Mouse (Mus musculus): ENCODE results near the gene Tmtc1. TPM values are rescaled to one million over a fixed set of nuclear protein-coding genes. Genes with fewer than 3 reads are reported as not detected.
A peak's percentile ranks its signal among the peaks of the same experiment; 100 is the strongest.

Tmtc1 gene
- polyA plus RNA-seq, 1 experiment from 2014 or later, result 2.2 TPM

DNA sequence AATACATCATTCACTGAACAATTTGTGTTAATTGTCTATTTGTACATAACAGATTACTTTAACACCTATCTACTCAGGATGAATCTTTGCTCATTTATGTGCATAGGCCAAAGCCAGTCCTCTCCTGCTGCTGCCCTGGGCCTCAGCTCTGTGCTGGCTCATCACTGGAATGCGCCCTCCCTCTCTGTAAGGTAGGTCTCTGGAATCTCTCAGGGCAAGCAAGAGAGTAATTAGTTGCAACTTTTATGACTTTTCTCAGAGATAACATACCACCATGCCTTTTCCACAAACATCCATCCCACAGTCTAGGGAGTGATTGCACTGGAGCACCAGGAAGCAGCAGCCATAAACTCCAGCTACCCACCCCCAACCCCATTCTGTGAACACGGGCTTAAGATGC is 70.7 kb downstream of the Tmtc1 start:
- no peak for DNase-seq (ENCODE audit: low spot score)
- no peak overlapping the region for H3K4me3 ChIP-seq (ENCODE audit: low read depth, low read length)
- 62% methylated on average over 2 of the region's 2 CpGs for WGBS
- H3K9ac ChIP-seq (replicated peaks; ENCODE audit: low read depth), result no peak overlapping the region
- H3K27ac ChIP-seq (ENCODE audit: low read length), result no peak overlapping the region
- H3K9me3 ChIP-seq (ENCODE audit: low read length), result no peaks in the 10 kb centered on the region
- ATAC-seq, result no peak
- H3K36me3 ChIP-seq (ENCODE audit: insufficient read depth, low read length), result no peaks in the 10 kb centered on the region
- no peak overlapping the region for H3K4me2 ChIP-seq (replicated peaks; ENCODE audit: low read depth, low read length)
- no peaks in the 10 kb centered on the region for H3K27me3 ChIP-seq (replicated peaks; ENCODE audit: insufficient read depth, low read length)
- H3K4me1 ChIP-seq (ENCODE audit: insufficient read depth, low read depth, low read length), result no peaks in the 10 kb centered on the region
- TF ChIP-seq CTCF (IDR thresholded peaks at IDR 0.05), result no peak
- TF ChIP-seq EP300 (IDR thresholded peaks at IDR 0.05), result no peak

GRCm38 (mm10) chr6:148371223-148371622 is 73.0 kb downstream of the Tmtc1 start:
- no peak overlapping the region for H3K4me3 ChIP-seq (ENCODE audit: low read depth, low read length)
- TF ChIP-seq EP300 (IDR thresholded peaks at IDR 0.05), result no peak
- TF ChIP-seq CTCF (IDR thresholded peaks at IDR 0.05), result peak; percentile 51
- no peak overlapping the region for H3K27ac ChIP-seq (ENCODE audit: low read length)
- no peak overlapping the region for H3K9ac ChIP-seq (replicated peaks; ENCODE audit: low read depth)
- H3K9me3 ChIP-seq (ENCODE audit: low read length), result no peaks in the 10 kb centered on the region
- ATAC-seq, result no peak
- H3K4me2 ChIP-seq (replicated peaks; ENCODE audit: low read depth, low read length), result no peak overlapping the region
- no peaks in the 10 kb centered on the region for H3K4me1 ChIP-seq (ENCODE audit: insufficient read depth, low read depth, low read length)
- H3K27me3 ChIP-seq (replicated peaks; ENCODE audit: insufficient read depth, low read length), result no peaks in the 10 kb centered on the region
- DNase-seq (ENCODE audit: low spot score), result no peak
- no peaks in the 10 kb centered on the region for H3K36me3 ChIP-seq (ENCODE audit: insufficient read depth, low read length)

- no peak overlapping the region for H3K4me3 ChIP-seq (ENCODE audit: low read depth, low read length)
- no peaks in the 10 kb centered on the region for H3K36me3 ChIP-seq (ENCODE audit: insufficient read depth, low read length)
- WGBS, result 52% methylated on average over 4 of the region's 4 CpGs
- no peak overlapping the region for H3K9ac ChIP-seq (replicated peaks; ENCODE audit: low read depth)
- TF ChIP-seq CTCF (IDR thresholded peaks at IDR 0.05), result no peak
- no peak for TF ChIP-seq EP300 (IDR thresholded peaks at IDR 0.05)
- ATAC-seq, result no peak
- no peaks in the 10 kb centered on the region for H3K27me3 ChIP-seq (replicated peaks; ENCODE audit: insufficient read depth, low read length)
- H3K4me2 ChIP-seq (replicated peaks; ENCODE audit: low read depth, low read length), result no peak overlapping the region
- no peak for DNase-seq (ENCODE audit: low spot score)
- H3K27ac ChIP-seq (ENCODE audit: low read length), result no peak overlapping the region
- no peaks in the 10 kb centered on the region for H3K9me3 ChIP-seq (ENCODE audit: low read length)
- H3K4me1 ChIP-seq (ENCODE audit: insufficient read depth, low read depth, low read length), result no peaks in the 10 kb centered on the region
Observed at GRCm38 (mm10) chr6:148367094-148367539, 77.1 kb downstream of the Tmtc1 start.

DNA sequence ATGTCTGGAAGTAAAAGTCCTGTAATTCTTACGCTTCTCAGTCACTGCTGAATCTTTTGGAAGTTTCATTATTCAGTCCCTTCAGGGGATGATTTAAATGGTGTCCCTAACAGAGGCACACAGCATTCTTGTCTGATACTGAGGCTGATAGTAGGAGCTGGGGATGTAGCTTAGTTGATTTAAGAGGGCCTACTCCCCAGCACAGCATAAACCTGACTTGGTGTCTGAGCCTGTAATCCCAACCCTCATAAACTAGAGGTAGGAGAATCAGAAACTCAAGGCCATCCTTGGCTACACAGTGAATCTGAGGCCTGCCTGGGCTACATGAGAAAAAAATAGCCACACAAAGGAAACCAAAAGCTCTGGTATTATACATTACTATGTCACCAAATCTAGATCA is 77.6 kb downstream of the Tmtc1 start:
- no peaks in the 10 kb centered on the region for H3K36me3 ChIP-seq (ENCODE audit: insufficient read depth, low read length)

DNA sequence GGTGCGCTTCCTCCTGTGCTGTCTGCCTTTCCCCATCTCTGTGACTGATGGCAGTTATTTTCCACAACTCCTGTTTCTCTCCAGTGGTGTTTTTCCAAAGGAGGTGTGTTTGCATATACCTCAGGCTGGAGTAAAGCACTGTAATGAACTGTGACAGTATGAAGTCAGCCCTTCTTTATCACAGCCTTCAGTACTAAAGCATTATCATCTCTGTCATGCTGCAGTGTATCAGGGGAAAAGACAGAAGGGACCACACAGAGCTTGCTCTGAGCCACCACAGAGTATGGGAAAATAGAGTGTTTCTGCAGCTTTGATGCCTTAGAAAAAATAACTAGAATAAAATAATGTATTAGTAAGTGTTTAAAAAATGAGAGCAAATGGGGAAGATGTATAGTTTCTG is 81.0 kb downstream of the Tmtc1 start:
- Histone ChIP-seq H3K36me3 (ENCODE audit: insufficient read depth, low read length) (no peaks in the 10 kb centered on the region), H3K27me3 (replicated peaks; ENCODE audit: insufficient read depth, low read length) (no peaks in the 10 kb centered on the region), H3K9ac (replicated peaks; ENCODE audit: low read depth) (no peak overlapping the region), H3K9me3 (ENCODE audit: low read length) (no peaks in the 10 kb centered on the region), H3K4me2 (replicated peaks; ENCODE audit: low read depth, low read length) (no peak overlapping the region), H3K4me3 (ENCODE audit: low read depth, low read length) (no peak overlapping the region), H3K4me1 (ENCODE audit: insufficient read depth, low read depth, low read length) (no peaks in the 10 kb centered on the region), H3K27ac (ENCODE audit: low read length) (no peak overlapping the region)
- TF ChIP-seq EP300 (IDR thresholded peaks at IDR 0.05), result no peak
- no peak for TF ChIP-seq CTCF (IDR thresholded peaks at IDR 0.05)
- DNase-seq (ENCODE audit: low spot score), result no peak
- whole genome bisulfite sequencing, result 50% methylated on average over 1 of the region's 1 CpGs
- no peak for ATAC-seq

More for the DNA sequence above, 77.6 kb downstream of the Tmtc1 start:
- WGBS, result 92% methylated on average over 1 of the region's 1 CpGs
- H3K4me3 ChIP-seq (ENCODE audit: low read depth, low read length), result no peak overlapping the region
- no peak overlapping the region for H3K9ac ChIP-seq (replicated peaks; ENCODE audit: low read depth)
- H3K27ac ChIP-seq (ENCODE audit: low read length), result no peak overlapping the region
- DNase-seq (ENCODE audit: low spot score) (no peak), ATAC-seq (no peak)
- no peaks in the 10 kb centered on the region for H3K9me3 ChIP-seq (ENCODE audit: low read length)
- TF ChIP-seq CTCF (IDR thresholded peaks at IDR 0.05) (no peak), EP300 (IDR thresholded peaks at IDR 0.05) (no peak)
- no peaks in the 10 kb centered on the region for H3K4me1 ChIP-seq (ENCODE audit: insufficient read depth, low read depth, low read length)
- no peaks in the 10 kb centered on the region for H3K27me3 ChIP-seq (replicated peaks; ENCODE audit: insufficient read depth, low read length)
- H3K4me2 ChIP-seq (replicated peaks; ENCODE audit: low read depth, low read length), result no peak overlapping the region

- Histone ChIP-seq H3K4me3 (ENCODE audit: low read depth, low read length) (no peak overlapping the region), H3K27me3 (replicated peaks; ENCODE audit: insufficient read depth, low read length) (no peaks in the 10 kb centered on the region), H3K9ac (replicated peaks; ENCODE audit: low read depth) (no peak overlapping the region), H3K4me1 (ENCODE audit: insufficient read depth, low read depth, low read length) (no peaks in the 10 kb centered on the region), H3K4me2 (replicated peaks; ENCODE audit: low read depth, low read length) (no peak overlapping the region), H3K9me3 (ENCODE audit: low read length) (no peaks in the 10 kb centered on the region), H3K27ac (ENCODE audit: low read length) (no peak overlapping the region), H3K36me3 (ENCODE audit: insufficient read depth, low read length) (no peaks in the 10 kb centered on the region)
- no peak for DNase-seq (ENCODE audit: low spot score)
- TF ChIP-seq CTCF (IDR thresholded peaks at IDR 0.05) (no peak), EP300 (IDR thresholded peaks at IDR 0.05) (no peak)
- WGBS, result 56% methylated on average over 3 of the region's 3 CpGs
- no peak for ATAC-seq
Observed at GRCm38 (mm10) chr6:148362475-148362874, 81.7 kb downstream of the Tmtc1 start.

DNA sequence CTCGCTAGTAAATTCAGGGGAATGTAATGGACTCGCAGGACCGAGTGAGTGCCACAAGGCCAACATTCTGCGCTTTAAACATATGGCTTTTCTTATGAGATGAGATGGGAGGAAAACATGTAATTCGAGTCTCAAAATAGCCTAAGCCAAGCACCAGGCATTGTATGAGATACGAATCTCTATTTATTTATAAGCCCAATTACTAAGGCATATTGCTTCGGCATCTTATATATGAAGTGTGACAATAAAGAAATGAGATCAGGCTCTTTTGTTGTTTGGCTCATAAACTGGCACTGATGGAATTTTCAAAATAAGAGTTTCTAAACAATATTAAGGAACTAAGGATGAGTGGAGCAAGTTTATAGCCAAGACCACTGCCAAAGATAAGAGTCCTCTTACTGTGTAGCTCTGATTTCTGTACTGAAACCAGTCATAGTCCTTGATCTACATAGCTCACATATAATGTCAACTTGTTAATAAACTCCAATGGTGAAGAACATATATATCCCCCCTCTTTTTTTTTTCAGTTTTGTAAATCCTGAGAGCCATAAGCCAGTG is 84.8 kb downstream of the Tmtc1 start:
- 0 out of 2 replicates have a peak overlapping the region, but pooled peaks have one; percentile 17 for H3K27ac ChIP-seq (ENCODE audit: low read length)
- H3K36me3 ChIP-seq (ENCODE audit: insufficient read depth, low read length), result no peaks in the 10 kb centered on the region
- WGBS, result 61% methylated on average over 7 of the region's 7 CpGs
- H3K9me3 ChIP-seq (ENCODE audit: low read length), result no peaks in the 10 kb centered on the region
- TF ChIP-seq CTCF (IDR thresholded peaks at IDR 0.05) (no peak), EP300 (IDR thresholded peaks at IDR 0.05) (no peak)
- no peak overlapping the region for H3K4me3 ChIP-seq (ENCODE audit: low read depth, low read length)
- DNase-seq (ENCODE audit: low spot score), result peak; percentile 74
- ATAC-seq, result peak; percentile 33; the same call in 1 of the 2 replicates
- no peaks in the 10 kb centered on the region for H3K4me1 ChIP-seq (ENCODE audit: insufficient read depth, low read depth, low read length)
- H3K27me3 ChIP-seq (replicated peaks; ENCODE audit: insufficient read depth, low read length), result no peaks in the 10 kb centered on the region
- no peak overlapping the region for H3K9ac ChIP-seq (replicated peaks; ENCODE audit: low read depth)
- H3K4me2 ChIP-seq (replicated peaks; ENCODE audit: low read depth, low read length), result no peak overlapping the region

Data from lung, postnatal 0 days (tissue).